Mouse (Mus musculus) kidney, embryonic 16.5 days (tissue): ENCODE data around the gene Pigb. TPM values are rescaled to one million over a fixed set of nuclear protein-coding genes. Genes with fewer than 3 reads are reported as not detected.

Experiments used
- ATAC-seq: fragments of 200-750 bp; cut with Nextera tagmentation; 2 replicates; pipeline ENCODE4 v1.8.0; 2017; ENCODE audit warnings: moderate TSS enrichment; ENCODE audit not compliant: low FRiP score, low TSS enrichment
- H3K27ac ChIP-seq: fragments of 300-500 bp; sonication (generic); 2 replicates; pipeline ENCODE4 v1.5.1; 2014; ENCODE audit warnings: low read length
- H3K27me3 ChIP-seq: fragments of 300-500 bp; sonication (generic); 2 replicates; pipeline ENCODE4 v1.6.1; 2014; ENCODE audit warnings: low read length, control low read depth, mixed read lengths; ENCODE audit not compliant: insufficient read depth
- H3K36me3 ChIP-seq: fragments of 300-500 bp; sonication (generic); 2 replicates; pipeline ENCODE4 v1.6.1; 2014; ENCODE audit warnings: low read length, control low read depth, mixed read lengths; ENCODE audit not compliant: insufficient read depth
- H3K4me1 ChIP-seq: fragments of 300-500 bp; sonication (generic); 2 replicates; pipeline ENCODE4 v1.6.1; 2014; ENCODE audit warnings: low read length, control low read depth, mixed read lengths; ENCODE audit not compliant: insufficient read depth
- H3K4me2 ChIP-seq: fragments of 300-500 bp; sonication (generic); replicated peaks from 2 replicates; pipeline ENCODE4 v1.6.1; 2014; ENCODE audit warnings: low read depth, low read length
- H3K4me3 ChIP-seq: fragments of 300-500 bp; sonication (generic); 2 replicates; pipeline ENCODE4 v1.5.1; 2014; ENCODE audit warnings: mild to moderate bottlenecking, low read length
- H3K9ac ChIP-seq: fragments of 300-500 bp; sonication (generic); replicated peaks from 2 replicates; pipeline ENCODE4 v1.6.1; 2014; ENCODE audit warnings: low read length
- H3K9me3 ChIP-seq: fragments of 300-500 bp; sonication (generic); 2 replicates; pipeline ENCODE4 v1.6.1; 2016; ENCODE audit warnings: low read length, control low read depth
- WGBS: fragments of 180-500 bp; shearing (Covaris S2); extraction: QIAGEN DNeasy Blood & Tissue Kit; methylation state at CpG from one replicate; pipeline ENCODE4 v1.1.7; 2014; 5-methylcytosine and 5-hydroxymethylcytosine counted together
- polyA plus RNA-seq: library from polyadenylated mRNA; unstranded; fragments of >200 nt; fragmentation: Nextera tagmentation; extraction: Ambion mirVana; gene quantifications from 2 replicates; pipeline ENCODE4 v1.2.1, GENCODE M21; 2015

The Pigb gene
- polyA plus RNA-seq, 1 experiment from 2014 or later, result 15.4 TPM

DNA sequence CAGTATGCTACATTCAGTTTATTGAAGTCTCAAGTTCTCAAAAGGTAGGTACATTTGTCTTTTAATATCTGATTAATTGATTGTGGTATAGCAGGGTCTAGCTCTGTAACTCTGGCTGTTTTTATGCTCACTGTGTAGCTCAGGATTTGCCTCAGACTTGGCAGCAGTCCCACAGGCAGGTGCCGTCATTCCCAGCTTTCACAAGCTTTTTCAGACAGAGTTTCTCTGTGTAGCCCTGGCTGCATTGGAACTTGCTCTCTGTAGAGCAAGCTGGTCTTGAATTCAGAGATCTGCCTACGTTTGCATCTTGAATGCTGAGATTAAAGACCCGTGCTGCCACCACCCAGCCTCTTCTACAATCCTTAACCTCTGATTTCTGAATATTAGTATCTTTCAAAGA lies 38.0 kb downstream of the Pigb start:
- no peaks in the 10 kb centered on the region for H3K9me3 ChIP-seq
- H3K36me3 ChIP-seq, result peaks cover 7% of the 10 kb centered on the region; the same call in 1 of the 2 replicates
- no peak for ATAC-seq
- H3K9ac ChIP-seq, result 0 out of 2 replicates have a peak overlapping the region, but pooled peaks have one; percentile 23
- no peak overlapping the region for H3K4me2 ChIP-seq
- no peaks in the 10 kb centered on the region for H3K4me1 ChIP-seq
- no peaks in the 10 kb centered on the region for H3K27me3 ChIP-seq
- 67% methylated on average over 3 of the region's 3 CpGs for WGBS
- no peak overlapping the region for H3K4me3 ChIP-seq
- no peak overlapping the region for H3K27ac ChIP-seq

GRCm38 (mm10) chr9:73001314-73002011 lies 38.7 kb downstream of the Pigb start:
- WGBS, result 86% methylated on average over 13 of the region's 13 CpGs
- no peak overlapping the region for H3K4me2 ChIP-seq
- no peak overlapping the region for H3K4me3 ChIP-seq
- no peaks in the 10 kb centered on the region for H3K4me1 ChIP-seq
- H3K9ac ChIP-seq, result no peak overlapping the region
- no peak for ATAC-seq
- H3K9me3 ChIP-seq, result no peaks in the 10 kb centered on the region
- H3K27ac ChIP-seq, result no peak overlapping the region
- peaks cover 7% of the 10 kb centered on the region; the same call in 1 of the 2 replicates for H3K36me3 ChIP-seq
- no peaks in the 10 kb centered on the region for H3K27me3 ChIP-seq

GRCm38 (mm10) chr9:73000487-73000886 lies 39.7 kb downstream of the Pigb start:
- H3K4me3 ChIP-seq, result no peak overlapping the region
- H3K9ac ChIP-seq, result no peak overlapping the region
- H3K27ac ChIP-seq, result no peak overlapping the region
- H3K36me3 ChIP-seq, result peaks cover 3% of the 10 kb centered on the region; the same call in 1 of the 2 replicates
- WGBS, result 84% methylated on average over 2 of the region's 2 CpGs
- no peaks in the 10 kb centered on the region for H3K9me3 ChIP-seq
- no peak for ATAC-seq
- no peak overlapping the region for H3K4me2 ChIP-seq
- H3K4me1 ChIP-seq, result no peaks in the 10 kb centered on the region
- H3K27me3 ChIP-seq, result no peaks in the 10 kb centered on the region

DNA sequence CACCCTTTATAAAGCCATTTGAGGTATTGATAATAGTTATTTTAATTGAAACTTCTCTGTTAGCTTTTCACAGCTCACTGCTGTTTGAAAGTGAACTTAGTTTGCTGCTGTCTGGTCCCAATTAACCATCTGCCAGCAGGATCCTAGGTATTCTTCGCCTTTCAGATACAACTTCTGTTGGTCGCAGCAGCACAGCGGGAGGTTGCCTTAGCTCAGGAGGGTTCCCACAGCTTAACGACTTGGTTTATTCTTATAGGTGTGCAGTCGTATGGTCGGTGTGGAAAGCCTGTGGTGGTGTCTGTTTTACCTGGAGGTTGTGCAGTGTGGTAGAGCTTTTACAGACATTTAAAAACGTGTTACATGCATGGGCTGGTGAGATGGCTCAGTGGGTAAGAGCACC lies 43.4 kb downstream of the Pigb start:
- Histone ChIP-seq H3K9ac (no peak overlapping the region), H3K9me3 (no peaks in the 10 kb centered on the region), H3K4me3 (no peak overlapping the region), H3K36me3 (no peaks in the 10 kb centered on the region), H3K27ac (no peak overlapping the region), H3K4me1 (no peaks in the 10 kb centered on the region), H3K27me3 (no peaks in the 10 kb centered on the region), H3K4me2 (no peak overlapping the region)
- no peak for ATAC-seq
- WGBS, result 65% methylated on average over 7 of the region's 7 CpGs

DNA sequence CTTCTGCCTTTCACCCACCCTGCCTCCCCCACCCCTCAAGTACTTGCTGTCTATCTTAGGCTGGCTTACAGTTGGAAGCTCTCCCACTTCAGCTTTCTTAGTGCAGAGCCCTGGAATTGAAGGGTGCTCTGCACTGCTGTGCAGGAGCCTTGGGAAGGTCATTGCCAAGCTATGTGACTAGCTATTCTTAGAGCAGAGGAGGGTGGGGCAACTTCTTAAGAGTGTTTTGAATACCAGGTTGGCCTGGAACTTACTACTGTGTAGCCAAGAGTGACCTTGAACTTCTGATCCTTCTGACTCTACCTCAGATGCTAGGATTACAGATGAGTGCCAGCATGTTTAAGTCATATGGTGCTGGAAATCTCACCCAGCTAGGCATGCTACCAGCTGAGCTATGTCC lies 44.0 kb downstream of the Pigb start:
- H3K4me3 ChIP-seq, result no peak overlapping the region
- no peak overlapping the region for H3K4me2 ChIP-seq
- no peaks in the 10 kb centered on the region for H3K27me3 ChIP-seq
- H3K36me3 ChIP-seq, result no peaks in the 10 kb centered on the region
- no peak overlapping the region for H3K9ac ChIP-seq
- H3K4me1 ChIP-seq, result no peaks in the 10 kb centered on the region
- no peak for ATAC-seq
- H3K27ac ChIP-seq, result no peak overlapping the region
- H3K9me3 ChIP-seq, result no peaks in the 10 kb centered on the region

GRCm38 (mm10) chr9:72992576-72992975 lies 47.6 kb downstream of the Pigb start:
- Histone ChIP-seq H3K27me3 (no peaks in the 10 kb centered on the region), H3K4me2 (no peak overlapping the region), H3K9ac (no peak overlapping the region), H3K4me1 (no peaks in the 10 kb centered on the region), H3K27ac (no peak overlapping the region), H3K36me3 (no peaks in the 10 kb centered on the region), H3K9me3 (no peaks in the 10 kb centered on the region), H3K4me3 (no peak overlapping the region)
- ATAC-seq, result no peak
- 86% methylated on average over 5 of the region's 5 CpGs for WGBS

GRCm38 (mm10) chr9:72991420-72991819 lies 48.8 kb downstream of the Pigb start:
- Histone ChIP-seq H3K27ac (no peak overlapping the region), H3K9me3 (no peaks in the 10 kb centered on the region), H3K27me3 (no peaks in the 10 kb centered on the region), H3K4me3 (no peak overlapping the region), H3K4me1 (peaks cover 2% of the 10 kb centered on the region; the same call in 1 of the 2 replicates), H3K36me3 (no peaks in the 10 kb centered on the region), H3K4me2 (no peak overlapping the region), H3K9ac (no peak overlapping the region)
- no peak for ATAC-seq
- 91% methylated on average over 2 of the region's 2 CpGs for WGBS

DNA sequence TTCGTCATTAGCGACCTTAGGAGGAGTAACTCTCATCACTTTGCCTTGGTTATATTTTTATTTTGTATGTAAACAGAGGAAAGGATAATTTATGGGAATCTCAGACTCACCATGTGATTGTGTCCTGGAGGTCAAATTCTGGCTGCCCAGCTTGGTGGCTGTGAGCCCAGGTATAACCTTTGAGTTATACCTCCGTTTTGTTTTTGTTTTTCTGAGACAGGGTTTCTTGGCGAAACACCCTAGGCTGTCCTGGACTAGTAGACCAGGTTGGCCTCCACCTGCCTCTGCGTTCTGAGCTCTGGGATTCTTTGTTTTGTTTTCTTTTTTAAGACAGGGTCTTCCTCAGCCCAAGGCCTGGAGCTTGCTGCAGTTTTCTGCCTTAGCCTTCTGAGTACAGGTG lies 51.5 kb downstream of the Pigb start:
- Histone ChIP-seq H3K9ac (no peak overlapping the region), H3K4me1 (peaks cover 14% of the 10 kb centered on the region), H3K36me3 (no peaks in the 10 kb centered on the region), H3K9me3 (no peaks in the 10 kb centered on the region), H3K27me3 (no peaks in the 10 kb centered on the region), H3K27ac (no peak overlapping the region), H3K4me2 (no peak overlapping the region), H3K4me3 (no peak overlapping the region)
- WGBS, result 71% methylated on average over 5 of the region's 5 CpGs
- ATAC-seq, result no peak

- 75% methylated on average over 3 of the region's 3 CpGs for WGBS
- H3K36me3 ChIP-seq, result no peaks in the 10 kb centered on the region
- peaks cover 14% of the 10 kb centered on the region for H3K4me1 ChIP-seq
- no peak for ATAC-seq
- no peaks in the 10 kb centered on the region for H3K27me3 ChIP-seq
- no peak overlapping the region for H3K9ac ChIP-seq
- H3K4me2 ChIP-seq, result no peak overlapping the region
- H3K27ac ChIP-seq, result no peak overlapping the region
- H3K9me3 ChIP-seq, result no peaks in the 10 kb centered on the region
- H3K4me3 ChIP-seq, result no peak overlapping the region
Observed at GRCm38 (mm10) chr9:72987703-72988102, 52.5 kb downstream of the Pigb start.
